Mouse (Mus musculus) cerebellum, adult 2 months (tissue): Measurements from ENCODE around the gene Clca3a2.

Experiments used
- CTCF ChIP-seq: fragments of 200-500 bp; IDR thresholded peaks from 2 replicates; pipeline ENCODE4 v1.5.1; 2011; ENCODE audit warnings: low read depth, mild to moderate bottlenecking, control low read depth, low read length, moderate library complexity, borderline replicate concordance; ENCODE audit not compliant: insufficient read depth
- POLR2A ChIP-seq: fragments of 200-500 bp; IDR thresholded peaks from 2 replicates; pipeline ENCODE4 v1.6.1; 2011; ENCODE audit warnings: low read length, control low read depth, borderline replicate concordance; ENCODE audit not compliant: insufficient read depth

- TF ChIP-seq CTCF = no peak
- TF ChIP-seq POLR2A = no peak
These were observed 8.0 kb upstream of the Clca3a2 start for GRCm38 (mm10) chr3:144827257-144827656.
